Mouse (Mus musculus): ENCODE measurements around the gene Kat2a. TPM values are rescaled to one million over a fixed set of nuclear protein-coding genes. Genes with fewer than 3 reads are reported as not detected.
"Not testable (repeated sequence)": the region's sequence is repeated elsewhere in the genome, so short reads cannot be mapped to it uniquely, and the experiment has no call there.

Gene Kat2a
- polyA plus RNA-seq, 1 experiment from 2014 or later = 30.5 TPM

- no peak; the same call in 1 of the 2 replicates for ATAC-seq (replicated peaks; ENCODE audit: extremely low read depth, insufficient read depth, low FRiP score)
- H3K9ac ChIP-seq (ENCODE audit: low read length) = no peak overlapping the region
- WGBS = 65% methylated on average over 5 of the region's 5 CpGs
Measured at GRCm38 (mm10) chr11:100681826-100682225, 30.4 kb downstream of the Kat2a start.

GRCm38 (mm10) chr11:100677810-100678209 is 34.5 kb downstream of the Kat2a start:
- H3K36me3 ChIP-seq (ENCODE audit: control insufficient read depth, insufficient read depth) = no peaks in the 10 kb centered on the region
- H3K27me3 ChIP-seq (ENCODE audit: control insufficient read depth, insufficient read depth, low read length) = peaks cover 8% of the 10 kb centered on the region
- 0 out of 2 replicates have a peak, but pooled peaks cover 3% of the 10 kb centered on the region for H3K4me1 ChIP-seq (ENCODE audit: control insufficient read depth, insufficient read depth, low read length)
- H3K9ac ChIP-seq (ENCODE audit: low read length) = no peak overlapping the region
- no peak overlapping the region for H3K4me2 ChIP-seq (ENCODE audit: low read depth, low read length)
- H3K9me3 ChIP-seq (replicated peaks; ENCODE audit: control insufficient read depth, low read length) = no peaks in the 10 kb centered on the region
- WGBS = 42% methylated on average over 7 of the region's 7 CpGs
- no peak overlapping the region for H3K4me3 ChIP-seq (ENCODE audit: low read length)
- no peak overlapping the region for H3K27ac ChIP-seq (ENCODE audit: low read length)
- ATAC-seq (replicated peaks; ENCODE audit: extremely low read depth, insufficient read depth, low FRiP score) = no peak

More at GRCm38 (mm10) chr11:100681826-100682225, 30.4 kb downstream of the Kat2a start:
- H3K36me3 ChIP-seq (ENCODE audit: control insufficient read depth, insufficient read depth) = no peaks in the 10 kb centered on the region
- H3K27me3 ChIP-seq (ENCODE audit: control insufficient read depth, insufficient read depth, low read length) = no peaks in the 10 kb centered on the region
- no peak overlapping the region for H3K27ac ChIP-seq (ENCODE audit: low read length)
- H3K4me3 ChIP-seq (ENCODE audit: low read length) = no peak overlapping the region
- no peaks in the 10 kb centered on the region for H3K9me3 ChIP-seq (replicated peaks; ENCODE audit: control insufficient read depth, low read length)
- H3K4me2 ChIP-seq (ENCODE audit: low read depth, low read length) = no peak overlapping the region
- H3K4me1 ChIP-seq (ENCODE audit: control insufficient read depth, insufficient read depth, low read length) = peaks cover 4% of the 10 kb centered on the region; the same call in 1 of the 2 replicates

- Histone ChIP-seq H3K4me3 (ENCODE audit: low read length) (0 out of 2 replicates have a peak overlapping the region, but pooled peaks have one; percentile 3), H3K36me3 (ENCODE audit: control insufficient read depth, insufficient read depth) (no peaks in the 10 kb centered on the region), H3K4me1 (ENCODE audit: control insufficient read depth, insufficient read depth, low read length) (peaks cover 7% of the 10 kb centered on the region; the same call in 1 of the 2 replicates), H3K27ac (ENCODE audit: low read length) (no peak overlapping the region), H3K9ac (ENCODE audit: low read length) (peak overlapping the region; percentile 50), H3K27me3 (ENCODE audit: control insufficient read depth, insufficient read depth, low read length) (peaks cover 12% of the 10 kb centered on the region), H3K9me3 (replicated peaks; ENCODE audit: control insufficient read depth, low read length) (no peaks in the 10 kb centered on the region), H3K4me2 (ENCODE audit: low read depth, low read length) (peak overlapping the region; percentile 24)
- 5% methylated on average over 21 of the region's 23 CpGs for WGBS
- no peak for ATAC-seq (replicated peaks; ENCODE audit: extremely low read depth, insufficient read depth, low FRiP score)
Measured at GRCm38 (mm10) chr11:100673169-100673568, 39.1 kb downstream of the Kat2a start.

DNA sequence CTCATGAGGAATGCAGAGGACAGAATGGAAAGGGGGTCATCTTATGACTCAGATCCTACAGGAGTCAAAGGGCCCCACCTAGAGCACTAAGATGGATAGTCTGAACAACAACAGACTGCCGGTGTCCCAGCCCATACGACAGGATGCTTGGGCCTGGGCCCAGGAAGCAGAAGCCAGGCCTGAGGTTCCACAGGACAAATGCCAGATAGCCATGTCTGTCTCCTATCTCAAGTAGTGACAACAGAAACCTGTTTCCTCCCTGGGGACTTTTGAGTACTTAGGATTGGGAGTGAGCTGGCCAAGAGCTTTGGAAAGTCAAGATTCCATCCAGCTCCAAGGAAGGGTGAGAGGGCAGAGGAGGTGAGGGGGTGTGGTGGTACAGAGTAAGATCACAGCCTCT is 40.3 kb downstream of the Kat2a start:
- no peaks in the 10 kb centered on the region for H3K36me3 ChIP-seq (ENCODE audit: control insufficient read depth, insufficient read depth)
- 4% methylated on average over 2 of the region's 2 CpGs for WGBS
- H3K4me3 ChIP-seq (ENCODE audit: low read length) = no peak overlapping the region
- no peaks in the 10 kb centered on the region for H3K9me3 ChIP-seq (replicated peaks; ENCODE audit: control insufficient read depth, low read length)
- H3K9ac ChIP-seq (ENCODE audit: low read length) = no peak overlapping the region
- peak; percentile 23; the same call in 1 of the 2 replicates for ATAC-seq (replicated peaks; ENCODE audit: extremely low read depth, insufficient read depth, low FRiP score)
- H3K4me2 ChIP-seq (ENCODE audit: low read depth, low read length) = no peak overlapping the region
- H3K27ac ChIP-seq (ENCODE audit: low read length) = no peak overlapping the region
- peaks cover 12% of the 10 kb centered on the region for H3K27me3 ChIP-seq (ENCODE audit: control insufficient read depth, insufficient read depth, low read length)
- H3K4me1 ChIP-seq (ENCODE audit: control insufficient read depth, insufficient read depth, low read length) = peaks cover 7% of the 10 kb centered on the region; the same call in 1 of the 2 replicates

- Histone ChIP-seq H3K9ac (ENCODE audit: low read length) (no peak overlapping the region), H3K27me3 (ENCODE audit: control insufficient read depth, insufficient read depth, low read length) (peaks cover 12% of the 10 kb centered on the region), H3K4me1 (ENCODE audit: control insufficient read depth, insufficient read depth, low read length) (peaks cover 7% of the 10 kb centered on the region; the same call in 1 of the 2 replicates), H3K4me3 (ENCODE audit: low read length) (no peak overlapping the region), H3K4me2 (ENCODE audit: low read depth, low read length) (no peak overlapping the region), H3K36me3 (ENCODE audit: control insufficient read depth, insufficient read depth) (no peaks in the 10 kb centered on the region), H3K27ac (ENCODE audit: low read length) (no peak overlapping the region), H3K9me3 (replicated peaks; ENCODE audit: control insufficient read depth, low read length) (no peaks in the 10 kb centered on the region)
- no peak for ATAC-seq (replicated peaks; ENCODE audit: extremely low read depth, insufficient read depth, low FRiP score)
- 89% methylated on average over 1 of the region's 1 CpGs for WGBS
Measured at GRCm38 (mm10) chr11:100671049-100671448, 41.2 kb downstream of the Kat2a start.

GRCm38 (mm10) chr11:100659806-100660205 is 52.5 kb downstream of the Kat2a start:
- no peak for ATAC-seq (replicated peaks; ENCODE audit: extremely low read depth, insufficient read depth, low FRiP score)
- no peak overlapping the region for H3K4me3 ChIP-seq (ENCODE audit: low read length)
- H3K4me2 ChIP-seq (ENCODE audit: low read depth, low read length) = no peak overlapping the region
- peaks cover 3% of the 10 kb centered on the region; the same call in 1 of the 2 replicates for H3K4me1 ChIP-seq (ENCODE audit: control insufficient read depth, insufficient read depth, low read length)
- no peaks in the 10 kb centered on the region for H3K36me3 ChIP-seq (ENCODE audit: control insufficient read depth, insufficient read depth)
- H3K27ac ChIP-seq (ENCODE audit: low read length) = no peak overlapping the region
- no peaks in the 10 kb centered on the region for H3K9me3 ChIP-seq (replicated peaks; ENCODE audit: control insufficient read depth, low read length)
- no peak overlapping the region for H3K9ac ChIP-seq (ENCODE audit: low read length)
- 59% methylated on average over 10 of the region's 10 CpGs for WGBS
- H3K27me3 ChIP-seq (ENCODE audit: control insufficient read depth, insufficient read depth, low read length) = no peaks in the 10 kb centered on the region

- Histone ChIP-seq H3K4me2 (ENCODE audit: low read depth, low read length) (peak overlapping the region; percentile 19; the same call in 1 of the 2 replicates), H3K9ac (ENCODE audit: low read length) (0 out of 2 replicates have a peak overlapping the region, but pooled peaks have one; percentile 7), H3K27ac (ENCODE audit: low read length) (no peak overlapping the region), H3K36me3 (ENCODE audit: control insufficient read depth, insufficient read depth) (no peaks in the 10 kb centered on the region), H3K9me3 (replicated peaks; ENCODE audit: control insufficient read depth, low read length) (no peaks in the 10 kb centered on the region), H3K4me1 (ENCODE audit: control insufficient read depth, insufficient read depth, low read length) (peaks cover 3% of the 10 kb centered on the region; the same call in 1 of the 2 replicates), H3K27me3 (ENCODE audit: control insufficient read depth, insufficient read depth, low read length) (peaks cover 10% of the 10 kb centered on the region), H3K4me3 (ENCODE audit: low read length) (no peak overlapping the region)
- WGBS = 10% methylated on average over 6 of the region's 6 CpGs
- no peak for ATAC-seq (replicated peaks; ENCODE audit: extremely low read depth, insufficient read depth, low FRiP score)
Measured at GRCm38 (mm10) chr11:100656458-100656857, 55.8 kb downstream of the Kat2a start.

DNA sequence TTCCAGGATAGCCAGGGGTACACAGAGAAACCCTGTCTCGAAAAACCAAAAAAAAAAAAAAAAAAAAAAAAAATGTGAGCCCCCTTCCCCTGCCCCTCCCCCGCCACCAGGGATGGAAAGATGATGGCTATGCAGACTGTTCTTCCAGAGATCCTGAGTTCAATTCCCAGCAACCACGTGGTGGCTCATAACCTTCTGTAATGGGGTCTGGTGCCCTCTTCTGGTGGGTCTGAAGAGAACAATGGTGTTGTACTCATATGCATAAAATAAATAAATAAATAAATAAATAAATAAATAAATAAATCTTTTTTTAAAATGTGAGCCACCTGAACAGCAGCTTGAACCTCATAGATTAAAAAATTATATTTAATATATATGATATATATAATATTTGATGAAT is 56.7 kb downstream of the Kat2a start:
- not testable (repeated sequence) for H3K4me3 ChIP-seq (ENCODE audit: low read length); ATAC-seq (replicated peaks; ENCODE audit: extremely low read depth, insufficient read depth, low FRiP score); H3K36me3 ChIP-seq (ENCODE audit: control insufficient read depth, insufficient read depth); H3K4me2 ChIP-seq (ENCODE audit: low read depth, low read length); H3K9me3 ChIP-seq (replicated peaks; ENCODE audit: control insufficient read depth, low read length); H3K4me1 ChIP-seq (ENCODE audit: control insufficient read depth, insufficient read depth, low read length); H3K9ac ChIP-seq (ENCODE audit: low read length); H3K27ac ChIP-seq (ENCODE audit: low read length)
- WGBS = 56% methylated on average over 2 of the region's 3 CpGs
- H3K27me3 ChIP-seq (ENCODE audit: control insufficient read depth, insufficient read depth, low read length) = peaks cover 18% of the 10 kb centered on the region

All from heart, embryonic 16.5 days (tissue).